In genomic region chr1:97908736-97909135, GRCm38 (mm10) we compare ENCODE assay signal across 29 mouse cellular contexts.
"Had no signal": no experiment of that assay in that cellular context is flagged by ENCODE, and none has a peak within 500 bp of the region (broad histone marks: within the 10 kb centered on the region; RNA-seq: fewer than 3 reads in every experiment).

No protein-coding gene starts in this region.

- H3K4me3 ChIP-seq: left cerebral cortex, adult 2 months; limb, embryonic 10.5 days; limb, embryonic 12.5 days; limb, embryonic 13.5 days; limb, embryonic 15.5 days; liver, embryonic 12.5 days; liver, embryonic 13.5 days; liver, embryonic 15.5 days; lung, embryonic 15.5 days; megakaryocyte, embryonic 14.5 days; midbrain, embryonic 10.5 days; midbrain, embryonic 12.5 days; myocyte; neural tube, embryonic 12.5 days had no signal

- H3K27ac ChIP-seq: left cerebral cortex, adult 2 months; limb, embryonic 10.5 days; limb, embryonic 12.5 days; limb, embryonic 13.5 days; limb, embryonic 15.5 days; liver, embryonic 12.5 days; liver, embryonic 13.5 days; liver, embryonic 14.5 days; liver, embryonic 15.5 days; lung, embryonic 15.5 days; macrophage; midbrain, embryonic 10.5 days; midbrain, embryonic 12.5 days; neural tube, embryonic 12.5 days had no signal

- ATAC-seq: liver, embryonic 12.5 days; liver, postnatal 0 days; lung, postnatal 0 days had no signal

- H3K36me3 ChIP-seq: limb, embryonic 10.5 days; limb, embryonic 12.5 days; limb, embryonic 13.5 days; limb, embryonic 15.5 days; liver, embryonic 12.5 days; liver, embryonic 13.5 days; liver, embryonic 15.5 days; lung, embryonic 15.5 days; midbrain, embryonic 10.5 days; midbrain, embryonic 12.5 days; neural tube, embryonic 12.5 days had no signal

- H3K27me3 ChIP-seq: limb, embryonic 12.5 days; limb, embryonic 13.5 days; limb, embryonic 15.5 days; liver, embryonic 12.5 days; liver, embryonic 13.5 days; liver, embryonic 15.5 days; lung, embryonic 15.5 days; megakaryocyte, embryonic 14.5 days; midbrain, embryonic 12.5 days; neural tube, embryonic 12.5 days had no signal

- H3K4me2 ChIP-seq: limb, embryonic 12.5 days; limb, embryonic 13.5 days; limb, embryonic 15.5 days; liver, embryonic 11.5 days; liver, embryonic 12.5 days; liver, embryonic 13.5 days; liver, embryonic 15.5 days; lung, embryonic 14.5 days; lung, embryonic 15.5 days; midbrain, embryonic 11.5 days; midbrain, embryonic 12.5 days; neural tube, embryonic 12.5 days had no signal

- H3K9me3 ChIP-seq: limb, embryonic 10.5 days; limb, embryonic 12.5 days; limb, embryonic 13.5 days; limb, embryonic 15.5 days; liver, embryonic 12.5 days; liver, embryonic 13.5 days; liver, embryonic 15.5 days; lung, embryonic 15.5 days; megakaryocyte, embryonic 14.5 days; midbrain, embryonic 10.5 days; midbrain, embryonic 12.5 days; neural tube, embryonic 12.5 days had no signal

- H3K9ac ChIP-seq: limb, embryonic 12.5 days; limb, embryonic 13.5 days; limb, embryonic 15.5 days; liver, embryonic 12.5 days; liver, embryonic 13.5 days; liver, embryonic 14.5 days; liver, embryonic 15.5 days; liver, postnatal 0 days; lung, embryonic 14.5 days; lung, embryonic 15.5 days; midbrain, embryonic 12.5 days; neural tube, embryonic 12.5 days had no signal

- H3K4me1 ChIP-seq: limb, embryonic 10.5 days; limb, embryonic 12.5 days; limb, embryonic 13.5 days; limb, embryonic 15.5 days; liver, embryonic 12.5 days; liver, embryonic 13.5 days; liver, embryonic 15.5 days; lung, embryonic 15.5 days; midbrain, embryonic 10.5 days; midbrain, embryonic 12.5 days; neural tube, embryonic 12.5 days had no signal

- DNase-seq: left cerebral cortex, postnatal 4 days; liver; liver, embryonic 13.5 days; liver, postnatal 0 days; lung, adult 18-20 months; lung, adult 2 months; lung, embryonic 14.5 days; lung, postnatal 10 days; lung, postnatal 14 days; lung, postnatal 36 days; lung, postnatal 4 days had no signal
